10 mouse cellular contexts compared by ENCODE assay signal in genomic region chr6:136857873-136858260, GRCm38 (mm10). TPM values are rescaled to one million over a fixed set of nuclear protein-coding genes. Genes with fewer than 3 reads are reported as not detected.
DNase-seq lines count a peak whose midpoint lies in the region; ATAC-seq lines count a peak whose summit lies in the region.
"Had no signal": no experiment of that assay in that cellular context is flagged by ENCODE, and none has a peak within 500 bp of the region (broad histone marks: within the 10 kb centered on the region; RNA-seq: fewer than 3 reads in every experiment).

No protein-coding gene starts in this region.

- no peak for ATAC-seq in midbrain, embryonic 14.5 days (ENCODE audit: low FRiP score, low TSS enrichment)

- no peaks in the 10 kb centered on the region for H3K27me3 ChIP-seq in midbrain, embryonic 14.5 days (ENCODE audit: control insufficient read depth, insufficient read depth, low read length)
- H3K27me3 ChIP-seq: neural tube, embryonic 13.5 days had no signal

- 73% methylated on average over 11 of the region's 11 CpGs for WGBS in midbrain, embryonic 14.5 days

- H3K27ac ChIP-seq in midbrain, embryonic 14.5 days (replicated peaks; ENCODE audit: low read depth, low read length) = no peak overlapping the region
- H3K27ac ChIP-seq: neural tube, embryonic 13.5 days had no signal

- DNase-seq in kidney, adult 11 months = peak; percentile 25
- DNase-seq in kidney, adult 18-20 months = no peak
- peak; percentile 70 to 81 for DNase-seq in heart, adult 9 months (ENCODE audit: low spot score in 2 of 2)
- DNase-seq in kidney, postnatal 14 days = peak; percentile 66
- peak; percentile 33 to 56 for DNase-seq in lung, postnatal 4 days
- no peak for DNase-seq in midbrain, embryonic 14.5 days
- DNase-seq in left cerebral cortex, postnatal 14 days (ENCODE audit: low spot score in 2 of 2) = no peak
- DNase-seq in T-cell, adult 2 months (ENCODE audit: low spot score) = no peak

- H3K4me3 ChIP-seq in midbrain, embryonic 14.5 days (replicated peaks; ENCODE audit: low read depth, low read length) = no peak overlapping the region
- H3K4me3 ChIP-seq: neural tube, embryonic 13.5 days had no signal

- no peak overlapping the region for H3K4me2 ChIP-seq in midbrain, embryonic 14.5 days (ENCODE audit: low read length)
- H3K4me2 ChIP-seq: neural tube, embryonic 13.5 days had no signal

- intact Hi-C loops in left cerebral cortex, postnatal 14 days (cut with DNase I) = no loop called here

- no peaks in the 10 kb centered on the region for H3K4me1 ChIP-seq in midbrain, embryonic 14.5 days (ENCODE audit: control insufficient read depth, insufficient read depth, low read length)
- H3K4me1 ChIP-seq: neural tube, embryonic 13.5 days had no signal

- no peak overlapping the region for H3K9ac ChIP-seq in midbrain, embryonic 14.5 days (replicated peaks; ENCODE audit: low read length)
- H3K9ac ChIP-seq: neural tube, embryonic 13.5 days had no signal

- no peaks in the 10 kb centered on the region for H3K36me3 ChIP-seq in midbrain, embryonic 14.5 days (ENCODE audit: control insufficient read depth, insufficient read depth, low read length)
- H3K36me3 ChIP-seq: neural tube, embryonic 13.5 days had no signal

- no peaks in the 10 kb centered on the region for H3K9me3 ChIP-seq in midbrain, embryonic 14.5 days (ENCODE audit: control insufficient read depth, low read length)
- H3K9me3 ChIP-seq: neural tube, embryonic 13.5 days had no signal

RNA-seq across cellular contexts. Expression of gene Art4, which starts 0.3 kb away (rescaled TPM):
- polyA plus RNA-seq in midbrain, embryonic 14.5 days (2014; fragmentation: Nextera tagmentation; extraction: Ambion mirVana) = not detected in 2 replicates
- total RNA-seq in left cerebral cortex, postnatal 14 days (2021) = under 1 TPM in 1 of 2 experiments, not detected in 1; 0.21 TPM

RNA-seq across cellular contexts. Expression of gene Mgp, which starts 17.8 kb away (rescaled TPM):
- 0.65 and 3.5 TPM in 2 replicates for polyA plus RNA-seq in midbrain, embryonic 14.5 days (2014; fragmentation: Nextera tagmentation; extraction: Ambion mirVana)
- 10 to 100 TPM; 44.9 to 54.4 TPM for total RNA-seq in left cerebral cortex, postnatal 14 days (2021)

RNA-seq across cellular contexts. Expression of gene Smco3, which starts 22.6 kb away (rescaled TPM):
- 0.14 and 0.34 TPM in 2 replicates for polyA plus RNA-seq in midbrain, embryonic 14.5 days (2014; fragmentation: Nextera tagmentation; extraction: Ambion mirVana)
- 1 to 10 TPM; 2.1 to 4.2 TPM for total RNA-seq in left cerebral cortex, postnatal 14 days (2021)
- polyA plus RNA-seq: hindbrain, embryonic 11.5 days had no signal

RNA-seq across cellular contexts. Expression of gene Wbp11, which starts 29.8 kb away (rescaled TPM):
- polyA plus RNA-seq in midbrain, embryonic 14.5 days (2014; fragmentation: Nextera tagmentation; extraction: Ambion mirVana) = 65.6 and 88.1 TPM in 2 replicates
- total RNA-seq in left cerebral cortex, postnatal 14 days (2021) = 100 to 1,000 TPM; 120 to 128 TPM

RNA-seq across cellular contexts. Expression of gene BC049715, which starts 30.4 kb away (rescaled TPM):
- 1.2 and 1.6 TPM in 2 replicates for polyA plus RNA-seq in midbrain, embryonic 14.5 days (2014; fragmentation: Nextera tagmentation; extraction: Ambion mirVana)
- total RNA-seq in left cerebral cortex, postnatal 14 days (2021) = 1 to 10 TPM; 2.7 to 4.8 TPM

Comparison
In these comparisons a context has a peak if more than half of its experiments do, and no peak if none do; other contexts are left out.
1. DNase-seq: peak in kidney, adult 11 months (single experiment), heart, adult 9 months (2 of 2), kidney, postnatal 14 days (single experiment) and lung, postnatal 4 days (2 of 2); none in kidney, adult 18-20 months (single experiment), midbrain, embryonic 14.5 days (single experiment), left cerebral cortex, postnatal 14 days (0 of 2) and T-cell, adult 2 months (single experiment).